21 mouse cellular contexts compared by ENCODE assay signal in the genomic region with DNA sequence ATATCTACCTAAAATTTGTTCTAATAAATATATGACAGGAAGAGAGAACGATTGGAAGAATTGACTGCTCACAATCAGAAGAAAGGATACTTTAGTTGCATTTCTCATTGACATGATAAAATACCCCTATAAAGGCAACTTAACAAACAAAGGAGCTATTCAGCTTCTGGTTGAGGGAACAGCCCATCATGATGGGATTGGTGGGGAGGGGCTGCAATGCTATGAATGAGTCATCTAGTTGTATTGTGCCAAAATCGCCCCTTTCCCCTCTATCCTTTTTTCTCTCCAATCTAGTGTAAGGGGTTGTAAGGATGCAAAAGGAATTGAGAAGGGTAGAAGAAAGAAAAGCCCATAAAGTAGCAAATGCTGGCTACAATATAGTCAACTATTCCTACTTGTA.
DNase-seq lines count a peak whose midpoint lies in the region; ATAC-seq lines count a peak whose summit lies in the region.
"Had no signal": no experiment of that assay in that cellular context is flagged by ENCODE, and none has a peak within 500 bp of the region (broad histone marks: within the 10 kb centered on the region; RNA-seq: fewer than 3 reads in every experiment).

No protein-coding gene starts in this region.

- ATAC-seq in hindbrain, embryonic 11.5 days (ENCODE audit: low FRiP score), result peak; percentile 64; the same call in 1 of the 2 replicates
- ATAC-seq in hindbrain, embryonic 14.5 days (ENCODE audit: low FRiP score), result no peak
- no peak for ATAC-seq in midbrain, embryonic 16.5 days
- ATAC-seq: CD4-positive, CD25-positive, alpha-beta regulatory T cell, adult 4 months; hindbrain, postnatal 0 days had no signal

- no peaks in the 10 kb centered on the region for H3K4me1 ChIP-seq in hindbrain, embryonic 11.5 days (replicated peaks; ENCODE audit: control insufficient read depth, insufficient read depth, low read length)
- no peaks in the 10 kb centered on the region for H3K4me1 ChIP-seq in hindbrain, embryonic 14.5 days (replicated peaks; ENCODE audit: control insufficient read depth, insufficient read depth, low read length)
- H3K4me1 ChIP-seq in midbrain, embryonic 16.5 days (ENCODE audit: control insufficient read depth, insufficient read depth, low read length), result no peaks in the 10 kb centered on the region
- H3K4me1 ChIP-seq: embryonic facial prominence, embryonic 10.5 days; heart, embryonic 13.5 days; hindbrain, embryonic 12.5 days had no signal

- H3K4me2 ChIP-seq in hindbrain, embryonic 11.5 days (replicated peaks; ENCODE audit: low read depth, low read length), result no peak overlapping the region
- H3K4me2 ChIP-seq in hindbrain, embryonic 14.5 days (replicated peaks), result no peak overlapping the region
- H3K4me2 ChIP-seq in midbrain, embryonic 16.5 days (ENCODE audit: low read length), result no peak overlapping the region
- H3K4me2 ChIP-seq: heart, embryonic 13.5 days; hindbrain, embryonic 12.5 days had no signal

- H3K27ac ChIP-seq in hindbrain, embryonic 11.5 days (ENCODE audit: low read depth, low read length), result no peak overlapping the region
- no peak overlapping the region for H3K27ac ChIP-seq in hindbrain, embryonic 14.5 days
- no peak overlapping the region for H3K27ac ChIP-seq in midbrain, embryonic 16.5 days (ENCODE audit: low read length)
- H3K27ac ChIP-seq: embryonic facial prominence, embryonic 10.5 days; heart, embryonic 13.5 days; hindbrain, embryonic 12.5 days; hindbrain, postnatal 0 days had no signal

- H3K27me3 ChIP-seq in hindbrain, embryonic 11.5 days (ENCODE audit: control insufficient read depth, insufficient read depth, low read length), result no peaks in the 10 kb centered on the region
- no peaks in the 10 kb centered on the region for H3K27me3 ChIP-seq in hindbrain, embryonic 14.5 days (ENCODE audit: control insufficient read depth, insufficient read depth, low read length)
- H3K27me3 ChIP-seq in midbrain, embryonic 16.5 days (ENCODE audit: control insufficient read depth, insufficient read depth, low read depth, low read length), result no peaks in the 10 kb centered on the region
- H3K27me3 ChIP-seq: heart, embryonic 13.5 days; hindbrain, embryonic 12.5 days had no signal

- H3K4me3 ChIP-seq in hindbrain, embryonic 11.5 days (ENCODE audit: low read depth, low read length), result no peak overlapping the region
- no peak overlapping the region for H3K4me3 ChIP-seq in hindbrain, embryonic 14.5 days (replicated peaks; ENCODE audit: low read length)
- H3K4me3 ChIP-seq in midbrain, embryonic 16.5 days (ENCODE audit: low read depth, low read length), result no peak overlapping the region
- H3K4me3 ChIP-seq: embryonic facial prominence, embryonic 10.5 days; heart, embryonic 13.5 days; hindbrain, embryonic 12.5 days had no signal

- H3K9me3 ChIP-seq in hindbrain, embryonic 11.5 days (ENCODE audit: control insufficient read depth, low read length), result no peaks in the 10 kb centered on the region
- no peaks in the 10 kb centered on the region for H3K9me3 ChIP-seq in hindbrain, embryonic 14.5 days (ENCODE audit: control insufficient read depth, low read length)
- H3K9me3 ChIP-seq in midbrain, embryonic 16.5 days (replicated peaks; ENCODE audit: control insufficient read depth, low read length, poor library complexity, severe bottlenecking), result no peaks in the 10 kb centered on the region
- H3K9me3 ChIP-seq: embryonic facial prominence, embryonic 10.5 days; heart, embryonic 13.5 days; hindbrain, embryonic 12.5 days had no signal

- peak; percentile 14 for DNase-seq in embryo, embryonic 10 days (ENCODE audit: low spot score)
- DNase-seq in embryo, embryonic 9.5 days (ENCODE audit: extremely low spot score), result no peak
- DNase-seq in hindbrain, embryonic 11.5 days (ENCODE audit: low spot score), result peak; percentile 16
- no peak for DNase-seq in hindbrain, embryonic 14.5 days (ENCODE audit: low spot score)
- peak; percentile 36 for DNase-seq in ES-CJ7 (ENCODE audit: low read depth, low spot score)
- DNase-seq in embryo, embryonic 10.5 days (ENCODE audit: low spot score), result peak; percentile 21
- no peak for DNase-seq in ovary, postnatal 10 days (ENCODE audit: low spot score)
- DNase-seq: adrenal gland, adult 2 months; adrenal gland, postnatal 25 days; B cell, adult 2 months; cerebellum, adult 2 months; cerebellum, postnatal 10 days; gastrocnemius, postnatal 36 days; heart, adult 11 months; heart, postnatal 36 days had no signal

- no peaks in the 10 kb centered on the region for H3K36me3 ChIP-seq in hindbrain, embryonic 11.5 days (ENCODE audit: control insufficient read depth, insufficient read depth, low read length)
- H3K36me3 ChIP-seq in hindbrain, embryonic 14.5 days (replicated peaks; ENCODE audit: control insufficient read depth, insufficient read depth), result no peaks in the 10 kb centered on the region
- no peaks in the 10 kb centered on the region for H3K36me3 ChIP-seq in midbrain, embryonic 16.5 days (ENCODE audit: control insufficient read depth, insufficient read depth, low read length)
- H3K36me3 ChIP-seq: embryonic facial prominence, embryonic 10.5 days; heart, embryonic 13.5 days; hindbrain, embryonic 12.5 days had no signal

- H3K9ac ChIP-seq in hindbrain, embryonic 11.5 days (ENCODE audit: low read depth, low read length), result no peak overlapping the region
- H3K9ac ChIP-seq in hindbrain, embryonic 14.5 days, result no peak overlapping the region
- H3K9ac ChIP-seq in midbrain, embryonic 16.5 days (ENCODE audit: low read depth, low read length), result no peak overlapping the region
- H3K9ac ChIP-seq: heart, embryonic 13.5 days; hindbrain, embryonic 12.5 days had no signal

- 50% methylated on average over 2 of the region's 2 CpGs for WGBS in hindbrain, embryonic 11.5 days
- WGBS in hindbrain, embryonic 14.5 days, result 39% methylated on average over 2 of the region's 2 CpGs
- 44% methylated on average over 2 of the region's 2 CpGs for WGBS in midbrain, embryonic 16.5 days

Comparison
In these comparisons a context has a peak if more than half of its experiments do, and no peak if none do; other contexts are left out.
1. DNase-seq: peak in embryo, embryonic 10 days (single experiment), hindbrain, embryonic 11.5 days (single experiment), ES-CJ7 (single experiment) and embryo, embryonic 10.5 days (single experiment); none in embryo, embryonic 9.5 days (single experiment), hindbrain, embryonic 14.5 days (single experiment) and ovary, postnatal 10 days (single experiment).